Mouse (Mus musculus): Measurements from ENCODE around the gene Garem2.

GRCm38 (mm10) chr5:30132173-30132572 is 27.2 kb downstream of the Garem2 start:
- TF ChIP-seq POLR2A (IDR thresholded peaks at IDR 0.05; ENCODE audit: extremely low read depth, insufficient read depth, low read length) (no peak), CTCF (IDR thresholded peaks at IDR 0.05; ENCODE audit: low read depth, low read length) (no peak)
